Mouse (Mus musculus) heart, postnatal 4 days (tissue): ENCODE measurements around the gene Neurl4. TPM values are rescaled to one million over a fixed set of nuclear protein-coding genes. Genes with fewer than 3 reads are reported as not detected.
"Not testable (repeated sequence)": the region's sequence is repeated elsewhere in the genome, so short reads cannot be mapped to it uniquely, and the experiment has no call there.

Source experiments
- DNase-seq: peaks from one replicate; pipeline ENCODE4 v3.0.0; 2021
- total RNA-seq, 2 experiments: library from RNA; stranded (reverse); gene quantifications; 2 replicates each; pipeline ENCODE4 v1.2.3; 2021

The Neurl4 gene
- total RNA-seq, 2 experiments from 2014 or later = 45.8 to 48.5 TPM

DNA sequence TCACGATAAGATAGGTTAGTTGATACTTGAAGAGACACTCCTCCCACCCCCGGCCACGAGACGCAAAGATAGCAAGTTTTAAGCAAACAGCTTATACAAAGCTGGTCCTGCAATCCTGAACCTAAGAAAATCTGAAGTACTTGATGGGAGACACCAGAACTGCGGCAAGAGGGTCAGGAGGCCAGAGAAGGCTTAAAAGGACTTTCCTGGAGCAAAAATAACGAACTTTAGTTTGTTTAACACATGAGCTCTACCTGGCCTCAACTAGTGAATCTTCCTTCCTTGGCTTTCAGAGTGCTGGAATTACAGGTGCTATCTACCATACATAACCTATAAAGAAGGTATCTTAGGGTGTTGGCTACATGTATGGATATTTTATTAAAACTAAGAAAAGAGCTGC is 33.8 kb downstream of the Neurl4 start:
- no peak for DNase-seq

DNA sequence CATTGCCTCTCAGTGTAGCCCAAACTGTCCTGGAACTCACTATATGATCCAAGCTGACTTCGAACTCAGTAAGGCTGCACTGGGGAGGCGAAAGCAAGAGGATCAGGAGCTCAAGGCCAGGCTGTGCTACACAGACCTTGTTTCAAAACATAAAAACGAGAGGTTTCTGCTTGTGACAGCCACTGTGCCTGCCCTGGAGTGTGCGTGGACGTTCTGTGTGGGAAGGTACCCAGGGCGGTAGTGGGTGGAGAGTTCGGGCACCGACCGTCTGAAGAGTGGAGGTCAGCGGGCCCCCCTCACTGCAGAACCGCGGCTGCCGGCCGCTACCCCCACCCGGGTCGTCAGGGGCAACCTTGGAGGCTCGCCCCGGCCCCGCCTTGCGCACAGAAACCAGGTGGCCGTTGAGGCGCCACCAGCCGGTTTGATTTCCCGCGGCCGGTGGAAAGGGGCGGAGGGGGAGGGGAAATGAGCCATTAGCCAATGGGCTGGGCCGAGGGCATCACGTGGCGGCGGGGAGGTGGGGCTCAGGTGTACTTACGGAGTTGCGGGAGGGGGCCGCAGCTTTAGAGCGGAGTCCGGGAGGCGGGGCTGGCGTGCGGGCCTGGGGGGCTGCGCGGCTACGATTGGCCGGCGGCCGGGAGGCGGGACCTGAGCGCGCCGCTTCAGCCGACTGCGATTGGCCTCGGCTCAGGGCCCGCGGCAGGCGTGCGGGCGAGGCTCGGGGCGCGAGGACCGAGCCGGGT is 34.4 kb downstream of the Neurl4 start, which contains the start of gene Ybx2:
Ybx2 (plus strand) TSS at position 660 of the 743 bp plus-strand sequence.
- peak; percentile 92 for DNase-seq

DNA sequence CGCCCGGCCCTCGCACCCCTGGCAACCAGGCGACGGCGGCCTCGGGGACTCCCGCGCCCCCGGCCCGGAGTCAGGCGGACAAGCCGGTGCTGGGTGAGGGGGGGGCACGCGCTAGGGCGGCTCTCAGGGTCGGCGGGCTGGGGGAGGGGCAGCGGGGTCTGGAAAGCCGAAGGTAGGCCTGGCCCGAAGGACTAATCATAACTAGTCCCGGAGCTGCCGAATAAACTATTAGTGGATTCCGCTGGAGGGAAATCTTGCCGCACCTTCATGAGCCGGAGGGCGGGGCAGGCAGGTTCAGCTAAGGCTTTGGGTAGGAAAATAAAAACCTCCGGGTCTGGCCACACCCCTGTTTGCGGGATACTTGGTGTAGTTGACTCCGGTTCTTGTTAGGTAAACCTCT is 35.3 kb downstream of the Neurl4 start:
- peak; percentile 38 for DNase-seq

DNA sequence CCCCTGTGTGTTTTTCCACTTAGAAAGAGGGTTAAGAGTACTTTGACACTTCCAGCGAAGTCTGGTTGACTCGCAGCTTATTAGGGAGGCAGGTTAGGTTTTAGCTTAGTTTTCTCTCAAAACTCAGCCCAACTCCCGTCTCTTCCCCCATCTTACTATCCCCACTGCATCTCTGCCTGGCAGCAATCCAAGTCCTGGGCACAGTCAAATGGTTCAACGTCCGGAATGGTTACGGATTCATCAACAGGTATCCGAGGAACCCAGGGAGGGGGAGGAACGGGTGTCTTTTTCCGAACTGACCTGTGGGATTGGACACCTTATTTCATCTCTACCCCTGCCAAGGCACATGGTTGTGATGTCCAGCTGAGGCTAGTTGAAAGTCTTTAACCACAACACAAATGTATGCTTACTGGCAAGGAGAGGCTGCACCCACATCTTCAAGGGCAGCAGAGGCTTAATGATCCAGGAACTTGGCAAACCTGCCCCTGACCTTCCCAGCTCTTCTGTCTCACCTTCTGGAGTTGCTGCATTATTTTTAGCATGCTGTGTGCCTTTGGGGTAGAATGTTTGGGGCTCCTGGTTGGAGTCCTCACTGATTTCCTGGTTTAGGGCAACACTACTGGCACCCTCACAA is 36.0 kb downstream of the Neurl4 start:
- DNase-seq = peak; percentile 35

DNA sequence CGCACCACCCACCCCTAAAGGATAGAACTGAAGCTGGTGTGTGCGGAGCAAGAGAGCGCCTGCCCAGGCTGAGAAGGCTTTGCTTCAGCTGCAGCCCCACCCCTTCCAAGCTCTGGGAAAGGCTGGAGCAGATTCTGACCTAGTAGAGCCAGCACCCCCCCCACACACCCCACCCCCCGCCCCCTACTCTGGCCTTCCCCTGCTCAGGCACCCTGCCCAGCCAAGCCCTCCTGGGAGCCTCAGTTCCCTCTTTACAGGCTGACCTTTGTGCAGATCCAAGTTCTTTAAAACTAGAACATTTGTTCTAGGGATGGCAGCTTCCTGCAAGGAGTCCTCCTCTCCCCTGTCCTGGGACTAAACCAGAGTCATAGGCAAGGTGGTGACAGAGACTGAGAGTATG is 36.5 kb downstream of the Neurl4 start:
- peak; percentile 69 for DNase-seq

DNA sequence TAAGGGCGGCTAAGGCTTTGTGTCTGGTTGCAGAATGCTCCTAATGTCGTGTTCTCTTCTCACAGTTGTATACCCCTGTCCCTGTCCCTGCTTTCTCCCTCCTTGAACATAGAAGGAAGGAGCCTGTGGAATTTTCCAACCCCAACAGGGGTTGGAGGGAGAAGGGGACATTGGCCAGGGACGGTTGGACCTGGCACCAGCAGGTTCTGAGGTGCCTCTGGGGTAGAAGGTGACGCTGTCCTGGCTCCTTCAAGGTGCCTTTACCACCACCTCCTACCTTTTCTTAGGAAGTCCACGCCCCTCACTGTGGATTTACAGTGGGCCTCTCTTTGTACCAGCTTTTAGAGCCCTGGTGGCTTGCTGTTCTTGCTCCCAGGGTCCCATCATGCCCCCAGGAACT is 37.0 kb downstream of the Neurl4 start:
- no peak for DNase-seq

DNA sequence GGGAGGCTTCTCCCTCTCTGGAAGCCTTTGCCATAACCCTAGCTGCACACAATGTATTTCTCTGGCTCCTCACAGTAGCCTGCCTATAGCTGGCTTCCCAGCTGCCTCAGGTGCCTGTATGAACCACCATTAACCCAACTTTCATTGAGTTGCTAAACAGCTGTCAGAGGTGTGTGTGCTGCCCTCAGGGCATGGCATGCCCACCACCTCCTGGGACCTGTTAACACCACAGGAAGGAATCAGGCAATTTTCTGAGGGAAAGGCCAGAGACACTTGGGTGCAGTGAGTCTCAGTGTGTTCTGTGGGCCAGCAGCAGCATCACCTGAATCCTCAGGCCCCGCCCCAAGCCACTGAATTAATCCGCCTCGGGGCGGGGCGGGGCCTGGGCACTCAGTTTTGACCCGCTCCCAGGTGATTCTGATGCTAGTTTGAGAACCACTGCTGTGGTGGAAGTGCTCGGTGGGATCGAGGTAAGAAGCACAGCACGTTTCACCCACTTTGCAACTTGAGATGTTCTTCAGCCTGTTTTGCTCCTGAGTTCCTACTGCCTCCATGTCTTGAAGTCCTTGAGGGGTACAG is 37.6 kb downstream of the Neurl4 start:
- DNase-seq = no peak

DNA sequence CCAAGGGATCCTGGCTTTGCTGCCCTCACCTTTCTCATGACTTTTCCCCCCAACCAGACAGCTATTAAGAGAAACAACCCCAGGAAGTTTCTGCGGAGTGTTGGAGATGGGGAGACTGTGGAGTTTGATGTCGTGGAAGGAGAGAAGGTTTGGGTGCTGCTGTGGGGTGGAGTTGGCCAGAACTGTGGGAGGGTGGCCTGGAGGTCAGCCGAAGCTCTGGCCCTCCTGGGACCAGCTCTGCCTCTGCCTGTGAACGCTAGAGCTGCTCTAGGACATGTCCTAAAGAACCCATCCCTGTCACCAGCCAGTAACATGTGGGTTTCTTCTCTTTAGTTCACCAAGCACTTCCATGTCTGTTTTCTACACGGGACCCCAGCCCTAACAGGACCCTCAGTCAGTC is 38.3 kb downstream of the Neurl4 start:
- no peak for DNase-seq

DNA sequence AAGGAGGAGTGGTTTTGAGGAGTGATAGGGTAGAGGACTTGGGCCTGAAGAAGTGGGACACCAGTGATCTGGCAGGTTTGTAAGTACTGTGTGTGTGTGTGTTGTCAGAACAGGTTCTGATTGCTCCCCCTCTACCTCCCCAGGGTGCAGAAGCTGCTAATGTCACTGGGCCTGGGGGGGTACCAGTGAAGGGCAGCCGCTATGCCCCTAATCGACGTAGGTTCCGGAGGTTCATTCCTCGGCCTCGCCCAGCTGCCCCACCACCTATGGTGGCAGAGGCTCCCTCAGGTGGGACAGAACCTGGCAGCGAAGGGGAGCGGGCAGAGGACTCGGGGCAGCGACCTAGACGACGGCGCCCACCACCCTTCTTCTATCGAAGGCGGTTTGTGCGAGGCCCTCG is 38.9 kb downstream of the Neurl4 start:
- DNase-seq = no peak

DNA sequence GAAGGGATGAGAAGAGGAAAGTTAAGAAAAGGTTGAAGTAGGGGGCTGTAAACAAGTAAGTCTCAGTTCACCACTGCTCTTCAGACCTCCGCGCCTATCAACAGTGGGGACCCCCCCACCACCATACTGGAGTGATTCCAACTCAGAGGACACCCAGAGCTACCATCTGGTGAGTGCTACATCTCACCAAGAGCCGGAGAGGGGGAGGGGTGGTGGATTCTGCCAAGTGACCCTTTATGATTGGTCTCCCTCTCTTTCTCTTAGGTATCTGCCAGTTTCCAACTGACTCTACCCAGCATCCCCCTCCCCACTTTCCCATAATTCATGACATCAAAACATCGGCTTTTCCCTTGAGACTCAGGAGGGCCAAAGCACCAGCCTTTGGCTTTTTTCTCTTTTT is 40.1 kb downstream of the Neurl4 start:
- DNase-seq = no peak

DNA sequence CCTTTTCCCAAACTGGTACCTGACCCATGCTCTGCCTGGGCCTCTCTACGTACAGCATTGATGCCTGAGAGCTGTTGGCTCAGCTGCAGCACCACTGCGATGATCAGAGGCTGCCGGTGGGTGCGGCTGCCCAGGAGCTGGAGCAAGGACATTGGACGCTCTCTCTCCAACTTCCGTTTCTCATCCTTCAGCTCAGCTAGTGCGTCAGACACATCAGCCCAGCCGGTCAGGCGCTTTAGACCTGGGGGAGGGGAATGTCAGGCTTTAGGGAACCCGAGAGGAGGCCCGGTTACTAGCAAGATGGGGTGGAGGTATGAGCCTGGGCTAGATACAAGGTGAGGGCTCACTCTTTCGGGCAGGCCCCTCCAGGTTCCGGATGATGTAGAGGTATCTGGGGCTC is 44.3 kb downstream of the Neurl4 start:
- DNase-seq = no peak

DNA sequence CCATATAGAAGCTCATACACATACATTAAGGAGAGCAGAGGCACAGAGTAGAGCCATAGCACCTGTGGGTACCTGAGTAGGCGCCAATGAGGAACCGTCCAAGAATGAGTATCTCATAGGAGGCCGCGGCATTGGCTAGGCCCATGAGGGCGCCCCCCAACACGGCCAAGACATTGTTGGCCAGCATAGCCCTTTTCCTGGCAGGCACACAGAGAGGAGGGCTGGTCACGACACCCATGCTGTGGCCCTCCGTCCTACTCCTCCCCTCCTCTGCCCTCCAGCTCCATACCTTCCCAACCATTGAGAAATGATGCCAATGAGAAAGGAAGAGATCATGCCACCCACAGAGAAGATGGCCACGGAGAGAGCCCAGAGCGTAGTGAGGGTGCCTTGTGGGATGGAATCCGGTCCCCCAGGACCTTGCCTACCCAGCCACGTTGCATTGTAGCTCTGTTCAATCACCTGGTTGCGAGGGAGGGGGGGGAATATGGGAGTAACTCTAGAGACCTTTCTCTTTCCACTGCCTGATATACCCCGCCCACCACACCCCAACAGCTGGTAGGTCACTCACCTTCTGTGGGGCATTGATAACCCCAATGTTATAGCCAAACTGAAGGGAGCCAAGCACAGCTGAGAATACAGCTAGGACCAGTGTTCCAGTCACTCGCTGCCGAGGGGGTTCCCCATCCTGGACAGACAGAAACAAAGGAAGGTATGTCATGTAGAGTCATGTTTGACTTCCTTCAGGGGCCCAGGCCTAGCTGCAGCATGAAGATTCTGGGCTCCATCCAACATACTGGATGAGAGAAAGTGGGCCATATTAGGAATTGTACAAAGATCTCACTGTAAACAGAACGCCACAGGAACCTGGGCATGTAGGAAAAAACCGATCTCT is 45.4 kb downstream of the Neurl4 start:
- no peak for DNase-seq

DNA sequence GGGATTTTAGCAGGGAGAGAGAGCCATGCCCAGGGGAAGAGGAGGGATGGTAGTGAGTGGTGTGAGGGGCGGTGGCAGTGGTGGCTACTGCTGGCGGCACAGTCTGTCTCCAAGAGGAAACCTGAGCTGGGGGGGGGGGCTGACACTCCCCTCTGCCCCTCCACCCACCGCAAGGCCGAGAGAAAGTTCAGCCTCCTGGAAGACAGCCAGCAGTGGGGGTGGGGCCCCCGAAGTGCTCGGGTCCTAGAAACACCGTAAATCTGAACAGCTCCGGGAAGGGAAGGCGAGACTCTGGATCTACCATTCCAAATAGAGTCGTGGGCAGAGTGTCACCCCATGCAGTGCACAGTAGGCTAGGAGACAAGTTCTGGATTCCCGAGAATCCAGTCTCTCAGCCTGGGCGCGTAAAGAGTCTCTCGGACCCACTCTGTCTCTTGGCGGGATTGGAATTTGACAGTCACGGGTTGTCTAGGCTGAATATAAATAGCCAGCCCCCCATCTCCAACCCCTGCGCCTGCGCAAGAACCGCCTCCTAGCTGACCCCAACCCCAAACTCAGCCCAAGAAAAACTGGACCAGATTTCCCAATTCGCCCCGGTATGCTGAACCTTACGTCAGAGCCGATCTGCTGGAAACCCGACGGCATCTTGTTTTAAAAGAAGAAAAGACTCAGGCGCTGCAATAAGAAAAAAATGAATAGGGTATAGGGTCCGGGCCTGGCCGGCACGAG is 46.6 kb downstream of the Neurl4 start:
- peak; percentile 86 for DNase-seq

DNA sequence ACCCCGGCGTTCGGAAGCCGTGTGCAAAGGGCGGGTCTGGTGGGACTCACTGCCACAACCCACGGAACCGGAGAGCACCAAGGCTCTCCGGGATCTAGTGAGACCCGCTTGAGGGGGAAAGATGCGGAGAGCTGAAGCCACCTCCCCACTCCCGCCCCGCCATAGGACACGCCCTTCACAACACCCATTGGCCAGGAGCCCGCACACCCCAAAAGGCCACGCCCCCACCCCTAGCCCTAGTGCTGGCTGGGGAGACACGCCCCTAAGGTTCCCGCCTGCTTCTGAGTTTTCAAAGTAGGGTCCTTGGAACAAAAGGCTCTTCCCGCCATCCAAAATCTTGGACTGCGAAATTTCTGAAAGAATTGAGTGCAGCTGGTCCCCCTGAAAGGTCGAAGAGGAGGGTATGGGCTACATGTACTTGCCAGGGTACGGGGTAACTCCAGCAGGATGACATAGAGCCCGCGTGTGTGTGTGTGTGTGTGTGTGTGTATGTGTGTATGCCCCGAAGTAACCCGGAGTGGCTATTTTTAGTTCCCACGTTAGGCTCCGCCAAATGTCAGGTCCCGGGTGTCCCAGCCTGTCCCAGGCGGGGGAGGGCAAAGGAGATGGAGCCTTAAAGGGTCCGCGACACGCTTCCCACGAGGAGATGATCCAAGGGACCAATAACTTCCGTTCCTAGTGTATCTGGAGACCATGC is 47.3 kb downstream of the Neurl4 start, which contains the start of gene Slc2a4:
Slc2a4 (minus strand) TSS at position 123 of the 697 bp plus-strand sequence.
- peak; percentile 98 for DNase-seq

DNA sequence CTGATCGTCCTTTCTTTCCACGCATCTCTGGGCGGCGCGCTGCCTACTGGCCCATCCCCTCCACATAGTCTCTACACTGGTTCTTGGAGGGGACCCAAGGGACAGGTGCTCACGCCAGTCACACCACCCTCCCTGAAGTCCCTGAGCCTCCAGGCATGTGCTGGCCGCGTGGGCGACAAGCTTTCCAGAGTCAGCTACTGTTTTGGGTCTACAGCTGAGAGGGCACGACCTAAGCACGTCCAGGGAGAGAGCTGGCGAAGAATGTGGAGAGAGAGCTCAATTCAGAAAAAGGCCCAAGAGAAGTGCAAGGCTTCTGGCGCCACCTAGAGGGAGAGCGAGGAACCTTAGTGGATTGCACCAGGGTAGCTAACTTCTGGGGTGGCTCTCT is 47.9 kb downstream of the Neurl4 start:
- peak; percentile 95 for DNase-seq

DNA sequence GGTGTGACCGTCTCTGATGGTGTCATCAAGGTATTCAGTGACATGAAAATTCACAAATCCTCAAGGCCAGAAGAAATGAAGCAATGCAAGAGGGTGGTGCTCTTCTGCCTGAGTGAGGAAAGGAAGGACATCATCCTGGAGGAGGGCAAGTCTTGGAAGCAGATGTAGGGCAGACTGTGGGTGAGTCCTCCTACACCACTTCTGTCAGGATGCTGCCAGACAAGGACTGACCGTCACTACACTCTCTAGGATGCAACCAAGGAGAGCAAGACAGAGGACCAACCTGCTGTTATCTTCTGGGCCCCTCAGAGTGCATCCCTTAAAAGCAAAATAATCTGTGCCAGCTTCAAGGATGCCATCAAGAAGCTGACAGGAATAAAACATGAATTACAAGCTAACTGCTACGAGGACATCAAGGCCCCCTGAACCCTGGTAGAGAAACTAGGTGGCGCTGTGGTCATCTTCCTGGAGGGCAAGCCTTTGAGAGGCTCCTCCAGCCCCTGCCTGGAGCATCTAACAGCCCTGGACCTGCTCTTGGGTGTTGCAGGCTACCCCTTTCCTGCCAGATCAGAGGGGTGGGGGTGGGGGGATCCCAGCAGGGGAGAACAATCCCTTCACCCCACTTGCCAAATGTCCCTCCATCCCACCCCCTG is 50.1 kb downstream of the Neurl4 start:
- DNase-seq = peak; percentile 38

DNA sequence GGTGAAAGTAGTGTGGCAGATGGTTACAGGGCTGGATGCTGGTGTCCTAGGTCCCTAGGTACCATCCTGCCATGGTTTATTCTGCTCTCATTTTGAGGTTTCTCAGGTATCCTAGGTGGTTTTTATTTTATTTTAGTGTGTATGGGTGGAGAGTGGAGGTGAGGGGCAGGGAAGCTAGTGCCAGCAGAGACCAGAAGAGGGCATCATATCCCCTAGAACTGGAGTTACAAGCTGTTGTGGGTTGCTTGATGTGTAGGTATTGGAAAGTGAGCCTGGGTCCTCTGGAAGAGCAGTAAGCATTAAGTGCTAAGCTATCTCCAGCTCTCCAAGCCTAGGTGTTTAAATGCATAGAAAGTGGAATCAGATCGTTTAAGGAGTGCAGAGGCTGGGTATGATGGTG is 51.4 kb downstream of the Neurl4 start:
- DNase-seq = no peak

DNA sequence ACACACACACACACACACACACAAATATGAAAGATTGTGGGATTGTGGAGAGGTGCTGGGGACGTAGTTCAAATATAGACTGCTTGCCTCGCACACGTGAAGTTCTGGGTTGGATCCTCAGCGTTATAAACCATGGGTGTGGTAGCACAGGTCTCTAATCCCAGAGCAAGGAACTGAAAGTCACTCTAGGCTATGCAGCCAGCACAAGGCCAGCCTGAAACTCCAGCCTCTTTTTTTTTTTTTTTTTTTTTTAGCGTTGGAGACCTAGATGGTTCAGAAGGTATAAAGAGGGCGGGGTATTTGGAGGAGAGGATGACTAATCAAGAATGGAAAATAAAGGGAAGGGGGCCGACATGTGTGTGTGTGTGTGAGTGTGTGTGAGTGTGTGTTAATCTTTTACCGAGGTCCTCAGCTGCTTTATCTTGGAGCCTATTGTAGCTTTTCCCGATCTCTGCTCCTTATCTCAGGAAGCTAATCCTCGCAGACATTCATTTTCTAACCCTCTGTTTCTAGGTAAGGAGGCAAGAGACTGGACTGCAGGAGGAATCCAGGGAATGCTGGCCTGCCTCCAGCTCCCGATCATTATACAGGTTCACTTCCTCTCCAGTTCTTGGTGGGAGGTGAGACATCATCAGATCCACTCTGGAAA is 52.5 kb downstream of the Neurl4 start:
- no peak for DNase-seq

DNA sequence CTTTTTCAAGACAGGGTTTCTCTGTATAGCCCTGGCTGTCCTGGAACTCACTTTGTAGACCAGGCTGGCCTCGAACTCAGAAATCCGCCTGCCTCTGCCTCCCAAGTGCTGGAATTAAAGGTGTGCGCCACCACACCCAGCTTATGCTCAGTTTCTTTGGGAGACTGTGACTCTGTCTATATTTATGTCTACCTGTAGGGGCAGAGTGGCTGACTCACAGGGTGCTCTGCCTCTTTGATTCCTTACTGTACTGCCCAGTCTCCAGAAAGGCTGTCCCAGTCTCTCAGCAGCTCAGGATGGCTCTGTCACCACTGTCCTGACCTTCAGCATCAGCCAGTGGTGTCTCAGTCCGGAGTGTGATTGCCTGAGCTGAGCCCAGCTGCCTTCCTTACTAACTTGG is 54.7 kb downstream of the Neurl4 start:
- not testable (repeated sequence) for DNase-seq

DNA sequence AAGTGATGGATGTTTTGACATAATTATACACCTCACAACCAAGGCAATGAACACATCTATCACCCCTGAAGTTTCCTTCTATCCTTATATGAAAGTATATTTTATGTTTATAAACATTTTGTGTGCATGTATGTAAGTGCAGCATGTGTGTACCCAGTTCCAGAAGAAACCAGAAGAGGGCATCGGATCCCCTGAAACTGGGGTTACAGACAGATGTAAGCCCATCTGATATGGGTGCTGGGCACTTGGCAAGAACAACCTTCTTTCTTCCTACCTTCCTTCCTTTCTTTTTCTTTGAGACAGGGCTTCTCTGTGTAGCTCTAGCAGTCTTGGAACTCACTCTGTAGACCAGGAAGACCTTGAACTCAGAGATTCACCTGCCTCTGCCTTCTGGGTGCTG is 55.3 kb downstream of the Neurl4 start:
- DNase-seq = no peak
